Mouse (Mus musculus) embryonic facial prominence, embryonic 13.5 days (tissue): Measurements from ENCODE around the gene Gm266. TPM values are rescaled to one million over a fixed set of nuclear protein-coding genes. Genes with fewer than 3 reads are reported as not detected.
A peak's percentile ranks its signal among the peaks of the same experiment; 100 is the strongest.

ENCODE experiments used
- ATAC-seq: fragments of 200-750 bp; cut with Nextera tagmentation; 2 replicates; pipeline ENCODE4 v1.8.0; 2017; ENCODE audit warnings: low read depth; ENCODE audit not compliant: insufficient number of reproducible peaks, insufficient read depth, low FRiP score, low TSS enrichment
- H3K27ac ChIP-seq: fragments of 300-500 bp; sonication (generic); 2 replicates; pipeline ENCODE4 v1.5.1; 2015; ENCODE audit warnings: moderate library complexity, mild to moderate bottlenecking, inconsistent platforms
- H3K27me3 ChIP-seq: fragments of 300-500 bp; sonication (generic); 2 replicates; pipeline ENCODE4 v1.6.1; 2015; ENCODE audit warnings: mild to moderate bottlenecking, inconsistent platforms
- H3K36me3 ChIP-seq: fragments of 300-500 bp; sonication (generic); 2 replicates; pipeline ENCODE4 v1.6.1; 2015; ENCODE audit warnings: mild to moderate bottlenecking, inconsistent platforms
- H3K4me1 ChIP-seq: fragments of 300-500 bp; sonication (generic); 2 replicates; pipeline ENCODE4 v1.6.1; 2015; ENCODE audit warnings: inconsistent platforms
- H3K4me2 ChIP-seq: fragments of 300-500 bp; sonication (generic); 2 replicates; pipeline ENCODE4 v1.6.1; 2015; ENCODE audit warnings: moderate library complexity, mild to moderate bottlenecking, inconsistent platforms
- H3K4me3 ChIP-seq: fragments of 300-500 bp; sonication (generic); 2 replicates; pipeline ENCODE4 v1.5.1; 2015; ENCODE audit warnings: mild to moderate bottlenecking, inconsistent platforms
- H3K9ac ChIP-seq: fragments of 300-500 bp; sonication (generic); 2 replicates; pipeline ENCODE4 v1.6.1; 2015; ENCODE audit warnings: mild to moderate bottlenecking, inconsistent platforms
- H3K9me3 ChIP-seq: fragments of 300-500 bp; sonication (generic); 2 replicates; pipeline ENCODE4 v1.6.1; 2016; ENCODE audit warnings: inconsistent platforms
- WGBS: fragments of 180-500 bp; shearing (Covaris S2); methylation state at CpG from one replicate; pipeline ENCODE4 v1.1.7; 2015; ENCODE audit warnings: mixed read lengths; 5-methylcytosine and 5-hydroxymethylcytosine counted together
- polyA plus RNA-seq: library from polyadenylated mRNA; unstranded; fragments of >200 nt; fragmentation: Nextera tagmentation; extraction: Ambion mirVana; gene quantifications from 2 replicates; pipeline ENCODE4 v1.2.1, GENCODE M21; 2015

Gene Gm266
- polyA plus RNA-seq, 1 experiment from 2014 or later = 12.1 TPM

DNA sequence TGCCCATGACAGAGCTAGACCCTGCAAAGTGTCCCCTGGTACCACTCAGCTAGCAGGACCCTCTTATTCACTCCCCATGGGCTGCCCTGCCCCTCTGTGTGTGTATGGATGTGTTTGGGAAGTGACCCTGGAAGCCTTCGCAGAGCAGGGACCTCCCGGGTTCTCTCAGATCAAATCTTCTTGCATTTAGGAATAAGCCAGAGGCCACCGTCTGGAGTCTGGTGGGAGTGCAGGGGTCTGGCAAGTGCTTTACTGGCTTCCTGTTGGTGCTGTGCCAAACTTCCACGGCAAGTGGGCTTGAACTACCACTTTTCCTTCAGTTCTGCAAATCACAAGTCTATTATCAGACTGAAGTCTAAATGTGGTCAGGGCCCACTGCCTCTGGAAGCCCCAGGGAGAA lies 31.6 kb downstream of the Gm266 start:
- WGBS = 21% methylated on average over 4 of the region's 4 CpGs
- Histone ChIP-seq H3K4me2 (no peak overlapping the region), H3K9me3 (no peaks in the 10 kb centered on the region), H3K36me3 (no peaks in the 10 kb centered on the region), H3K27me3 (peaks cover 72% of the 10 kb centered on the region), H3K9ac (no peak overlapping the region), H3K27ac (no peak overlapping the region), H3K4me1 (peaks cover 48% of the 10 kb centered on the region), H3K4me3 (no peak overlapping the region)
- ATAC-seq = no peak

DNA sequence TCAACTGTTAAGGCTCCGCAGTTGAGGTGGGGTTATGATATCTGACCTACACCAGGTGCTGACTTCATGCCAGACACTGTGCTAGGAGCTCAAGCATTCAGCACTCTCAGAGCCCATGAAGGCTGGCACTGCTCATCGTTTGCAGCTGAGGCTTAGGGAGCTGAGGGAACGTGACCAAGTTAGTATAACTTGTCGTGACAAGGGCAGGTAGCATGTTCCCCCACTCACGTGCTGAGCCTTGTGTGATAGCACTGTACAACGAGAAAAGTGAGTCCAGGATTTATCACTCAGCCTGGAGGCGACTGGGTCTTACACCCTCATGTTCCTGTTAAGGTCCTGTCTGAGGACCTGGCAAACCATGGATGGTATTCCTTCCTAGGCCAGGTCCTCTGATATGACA lies 34.1 kb downstream of the Gm266 start:
- H3K4me1 ChIP-seq = peaks cover 70% of the 10 kb centered on the region
- 77% methylated on average over 7 of the region's 7 CpGs for WGBS
- peaks cover 82% of the 10 kb centered on the region for H3K27me3 ChIP-seq
- ATAC-seq = no peak
- no peak overlapping the region for H3K4me3 ChIP-seq
- H3K9ac ChIP-seq = no peak overlapping the region
- no peaks in the 10 kb centered on the region for H3K36me3 ChIP-seq
- H3K9me3 ChIP-seq = no peaks in the 10 kb centered on the region
- no peak overlapping the region for H3K4me2 ChIP-seq
- no peak overlapping the region for H3K27ac ChIP-seq

DNA sequence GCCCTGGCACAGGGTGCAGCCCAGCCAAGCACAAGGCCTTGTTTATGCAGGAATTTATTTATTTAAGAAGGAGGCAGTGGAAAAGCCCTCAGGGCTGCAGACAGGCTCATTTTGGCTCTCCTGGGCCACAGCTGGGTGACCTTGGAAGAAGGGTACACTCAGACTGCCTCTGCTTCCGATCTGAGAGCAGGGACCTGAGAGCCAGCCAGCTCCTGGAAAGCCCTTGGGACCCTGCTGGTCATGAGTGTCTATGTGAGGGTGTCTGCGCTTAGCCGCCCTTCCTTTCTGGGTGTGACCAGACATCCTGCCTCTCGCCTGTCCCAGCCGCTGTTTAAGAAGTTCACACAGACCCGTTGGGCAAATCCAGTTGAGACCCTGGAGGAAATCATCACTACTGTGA lies 35.3 kb downstream of the Gm266 start:
- Histone ChIP-seq H3K9me3 (no peaks in the 10 kb centered on the region), H3K9ac (no peak overlapping the region), H3K4me2 (0 out of 2 replicates have a peak overlapping the region, but pooled peaks have one; percentile 18), H3K4me3 (no peak overlapping the region), H3K4me1 (peaks cover 76% of the 10 kb centered on the region), H3K36me3 (no peaks in the 10 kb centered on the region), H3K27me3 (peaks cover 82% of the 10 kb centered on the region), H3K27ac (0 out of 2 replicates have a peak overlapping the region, but pooled peaks have one; percentile 53)
- ATAC-seq = no peak
- 31% methylated on average over 6 of the region's 6 CpGs for WGBS

- H3K4me3 ChIP-seq = no peak overlapping the region
- WGBS = 16% methylated on average over 14 of the region's 14 CpGs
- H3K4me2 ChIP-seq = peak overlapping the region; percentile 18
- no peaks in the 10 kb centered on the region for H3K36me3 ChIP-seq
- H3K9me3 ChIP-seq = no peaks in the 10 kb centered on the region
- ATAC-seq = no peak
- H3K9ac ChIP-seq = 0 out of 2 replicates have a peak overlapping the region, but pooled peaks have one; percentile 32
- H3K27ac ChIP-seq = peak overlapping the region; percentile 69
- H3K4me1 ChIP-seq = peaks cover 73% of the 10 kb centered on the region
- H3K27me3 ChIP-seq = peaks cover 90% of the 10 kb centered on the region
Observed at GRCm38 (mm10) chr12:111448931-111449705, 36.5 kb downstream of the Gm266 start.

GRCm38 (mm10) chr12:111447898-111448760 lies 37.5 kb downstream of the Gm266 start:
- no peaks in the 10 kb centered on the region for H3K36me3 ChIP-seq
- H3K4me2 ChIP-seq = peak overlapping the region; percentile 14; the same call in 1 of the 2 replicates
- ATAC-seq = no peak
- H3K27ac ChIP-seq = peak overlapping the region; percentile 69
- H3K9ac ChIP-seq = no peak overlapping the region
- H3K4me1 ChIP-seq = peaks cover 66% of the 10 kb centered on the region
- no peak overlapping the region for H3K4me3 ChIP-seq
- peaks cover 97% of the 10 kb centered on the region for H3K27me3 ChIP-seq
- 17% methylated on average over 22 of the region's 22 CpGs for WGBS
- H3K9me3 ChIP-seq = no peaks in the 10 kb centered on the region

DNA sequence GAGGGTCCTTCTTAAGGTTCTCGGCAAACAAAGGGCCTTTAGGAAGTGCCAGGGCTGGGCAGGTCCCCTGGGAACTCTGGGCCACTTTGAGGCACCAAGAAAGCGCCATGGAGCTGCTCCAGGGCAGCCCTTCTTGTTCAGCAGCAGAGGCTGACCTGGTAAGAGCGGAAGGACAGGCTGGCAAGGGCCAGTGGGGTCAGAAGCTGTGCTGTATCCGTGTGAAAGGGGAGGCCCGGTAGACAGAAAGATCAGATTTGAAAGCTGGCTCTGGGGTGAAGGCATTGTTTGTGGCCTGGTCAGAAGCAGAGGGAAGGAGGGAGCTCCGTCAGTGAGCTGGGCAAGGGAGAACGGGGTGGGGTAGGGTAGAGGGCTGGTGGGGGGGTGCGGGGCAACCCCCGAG lies 38.3 kb downstream of the Gm266 start:
- Histone ChIP-seq H3K27me3 (peaks cover 100% of the 10 kb centered on the region), H3K9me3 (no peaks in the 10 kb centered on the region), H3K4me1 (peaks cover 74% of the 10 kb centered on the region), H3K27ac (no peak overlapping the region), H3K4me2 (0 out of 2 replicates have a peak overlapping the region, but pooled peaks have one; percentile 3), H3K9ac (no peak overlapping the region), H3K4me3 (no peak overlapping the region), H3K36me3 (no peaks in the 10 kb centered on the region)
- WGBS = 14% methylated on average over 9 of the region's 9 CpGs
- no peak for ATAC-seq

- Histone ChIP-seq H3K4me3 (no peak overlapping the region), H3K36me3 (no peaks in the 10 kb centered on the region), H3K9me3 (no peaks in the 10 kb centered on the region), H3K4me1 (peaks cover 80% of the 10 kb centered on the region), H3K9ac (no peak overlapping the region), H3K4me2 (peak overlapping the region; percentile 57; the same call in 1 of the 2 replicates), H3K27ac (no peak overlapping the region), H3K27me3 (peaks cover 100% of the 10 kb centered on the region)
- 31% methylated on average over 5 of the region's 5 CpGs for WGBS
- ATAC-seq = no peak
Observed at GRCm38 (mm10) chr12:111446745-111447144, 38.9 kb downstream of the Gm266 start.

DNA sequence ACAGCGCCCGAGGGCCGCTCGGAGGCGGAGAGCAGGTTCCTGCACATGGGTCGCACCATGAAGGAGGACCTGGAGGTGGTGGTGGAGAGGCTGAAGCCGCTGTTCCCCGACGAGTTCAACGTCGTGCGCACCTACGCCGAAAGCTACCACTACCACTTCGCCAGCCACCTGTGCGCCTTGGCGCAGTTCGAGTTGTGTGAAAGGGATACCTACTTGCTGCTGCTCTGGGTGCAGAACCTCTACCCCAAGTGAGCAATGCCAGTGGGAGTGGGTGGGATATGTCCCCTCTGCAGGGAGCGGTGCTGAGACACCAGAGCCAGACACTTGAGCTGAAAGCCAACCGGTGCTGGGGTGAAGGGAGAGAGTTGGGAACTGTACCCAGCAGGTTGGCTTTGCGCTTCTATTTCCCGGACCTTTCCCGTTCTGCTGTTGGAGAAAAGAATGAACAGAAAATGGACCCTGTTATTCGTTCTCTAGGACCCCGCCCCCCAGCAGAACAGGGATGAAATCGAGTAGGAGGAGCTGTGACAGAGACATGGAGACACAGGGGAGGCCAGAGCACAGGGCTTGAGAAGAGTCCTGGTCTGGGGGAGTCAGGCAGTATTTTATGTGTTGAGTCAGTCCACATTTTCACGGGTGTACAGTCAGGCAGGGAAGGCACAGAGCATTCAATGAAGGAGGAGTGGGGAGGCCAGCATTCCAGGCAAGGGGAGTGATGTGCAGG lies 39.6 kb downstream of the Gm266 start:
- ATAC-seq = no peak
- H3K9ac ChIP-seq = peak overlapping the region; percentile 28; the same call in 1 of the 2 replicates
- peaks cover 100% of the 10 kb centered on the region for H3K27me3 ChIP-seq
- no peak overlapping the region for H3K27ac ChIP-seq
- no peaks in the 10 kb centered on the region for H3K9me3 ChIP-seq
- WGBS = 6% methylated on average over 27 of the region's 27 CpGs
- peak overlapping the region; percentile 36 for H3K4me3 ChIP-seq
- H3K4me2 ChIP-seq = peak overlapping the region; percentile 57
- H3K36me3 ChIP-seq = no peaks in the 10 kb centered on the region
- H3K4me1 ChIP-seq = peaks cover 82% of the 10 kb centered on the region

GRCm38 (mm10) chr12:111445161-111445889 lies 40.3 kb downstream of the Gm266 start:
- Histone ChIP-seq H3K36me3 (no peaks in the 10 kb centered on the region), H3K4me1 (peaks cover 76% of the 10 kb centered on the region), H3K9ac (peak overlapping the region; percentile 28; the same call in 1 of the 2 replicates), H3K27me3 (peaks cover 98% of the 10 kb centered on the region), H3K4me2 (peak overlapping the region; percentile 57), H3K27ac (no peak overlapping the region), H3K9me3 (no peaks in the 10 kb centered on the region), H3K4me3 (peak overlapping the region; percentile 36)
- 2% methylated on average over 50 of the region's 52 CpGs for WGBS
- ATAC-seq = no peak

DNA sequence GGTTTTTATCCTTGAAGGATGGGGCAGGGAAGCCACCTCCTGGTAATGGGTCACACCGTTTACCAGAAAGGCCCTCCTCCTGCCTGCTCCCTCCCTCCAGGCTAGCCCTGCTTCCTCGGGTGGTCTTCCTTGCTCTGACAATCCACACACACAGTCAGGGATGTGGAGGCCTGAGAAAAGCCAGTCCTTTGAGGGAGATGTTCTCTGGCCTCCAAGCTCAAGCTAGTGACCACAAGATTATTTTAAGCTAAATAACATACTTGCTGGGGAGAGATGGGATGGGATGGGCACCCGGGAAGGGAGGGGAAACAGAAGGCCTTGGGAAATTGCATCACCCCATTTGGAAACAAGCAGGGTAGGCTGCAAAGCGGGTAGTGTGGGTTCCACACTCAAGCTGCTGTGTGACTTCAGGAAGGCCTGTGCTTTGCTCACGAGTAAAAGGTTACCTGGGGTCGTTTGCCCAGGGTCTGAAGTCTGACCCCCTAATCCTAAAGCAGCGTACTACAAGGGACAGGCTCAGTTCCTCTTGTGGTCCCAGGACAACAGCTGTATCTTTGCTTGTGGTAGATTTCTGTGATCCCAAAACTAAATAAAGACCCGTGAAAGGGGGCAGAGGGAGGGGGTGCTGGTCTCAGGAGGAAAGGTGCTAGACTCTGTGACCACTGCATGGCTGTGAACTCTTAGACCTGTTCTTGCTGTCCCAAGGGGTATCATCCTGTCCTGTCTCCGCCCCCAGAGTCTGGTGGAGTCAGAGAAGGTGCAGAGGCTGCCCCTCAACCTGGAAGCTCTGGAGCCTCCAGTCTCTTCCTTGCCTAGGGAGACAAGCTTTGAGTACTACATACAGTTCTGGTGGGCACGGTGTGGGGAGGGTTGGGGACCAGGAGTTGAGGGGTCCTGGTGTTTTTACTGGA lies 41.4 kb downstream of the Gm266 start:
- WGBS = 26% methylated on average over 10 of the region's 10 CpGs
- Histone ChIP-seq H3K36me3 (no peaks in the 10 kb centered on the region), H3K4me2 (peak overlapping the region; percentile 5; the same call in 1 of the 2 replicates), H3K27me3 (peaks cover 91% of the 10 kb centered on the region), H3K9ac (no peak overlapping the region), H3K4me3 (no peak overlapping the region), H3K9me3 (no peaks in the 10 kb centered on the region), H3K27ac (0 out of 2 replicates have a peak overlapping the region, but pooled peaks have one; percentile 0), H3K4me1 (peaks cover 64% of the 10 kb centered on the region)
- ATAC-seq = no peak
